Mouse (Mus musculus) intestine, embryonic 15.5 days (tissue): ENCODE measurements at regions not wholly inside any gene's neighbourhood (a gene's known extent, or its start where the extent isn't known, plus 50 kb on each side); places are given as distances from the start of the nearest gene placed in this dataset.

Experiments used
- ATAC-seq: fragments of 200-750 bp; cut with Nextera tagmentation; 2 replicates; pipeline ENCODE4 v1.8.0; 2017; ENCODE audit warnings: moderate TSS enrichment, moderate library complexity
- H3K27ac ChIP-seq: fragments of 300-500 bp; sonication (generic); 2 replicates; pipeline ENCODE4 v1.5.1; 2015; ENCODE audit warnings: mild to moderate bottlenecking, inconsistent platforms
- H3K27me3 ChIP-seq: fragments of 300-500 bp; sonication (generic); replicated peaks from 2 replicates; pipeline ENCODE4 v1.6.1; 2015; ENCODE audit warnings: inconsistent platforms
- H3K36me3 ChIP-seq: fragments of 300-500 bp; sonication (generic); 2 replicates; pipeline ENCODE4 v1.6.1; 2015; ENCODE audit warnings: inconsistent platforms
- H3K4me1 ChIP-seq: fragments of 300-500 bp; sonication (generic); replicated peaks from 2 replicates; pipeline ENCODE4 v1.6.1; 2015; ENCODE audit warnings: inconsistent platforms
- H3K4me2 ChIP-seq: fragments of 300-500 bp; sonication (generic); replicated peaks from 2 replicates; pipeline ENCODE4 v1.6.1; 2015; ENCODE audit warnings: mild to moderate bottlenecking, inconsistent platforms
- H3K4me3 ChIP-seq: fragments of 300-500 bp; sonication (generic); replicated peaks from 2 replicates; pipeline ENCODE4 v1.5.1; 2015; ENCODE audit warnings: inconsistent platforms
- H3K9ac ChIP-seq: fragments of 300-500 bp; sonication (generic); 2 replicates; pipeline ENCODE4 v1.6.1; 2015; ENCODE audit warnings: inconsistent platforms
- H3K9me3 ChIP-seq: fragments of 300-500 bp; sonication (generic); 2 replicates; pipeline ENCODE4 v1.6.1; 2016; ENCODE audit warnings: inconsistent platforms
- WGBS: fragments of 180-500 bp; shearing (Covaris S2); methylation state at CpG from one replicate; pipeline ENCODE4 v1.1.7; 2015; 5-methylcytosine and 5-hydroxymethylcytosine counted together

- WGBS, result 72% methylated on average over 1 of the region's 1 CpGs
- no peak for ATAC-seq
- Histone ChIP-seq H3K4me2 (no peak overlapping the region), H3K4me3 (no peak overlapping the region), H3K27me3 (no peaks in the 10 kb centered on the region), H3K9me3 (no peaks in the 10 kb centered on the region), H3K4me1 (peaks cover 11% of the 10 kb centered on the region; the same call in 1 of the 2 replicates), H3K36me3 (no peaks in the 10 kb centered on the region), H3K9ac (no peak overlapping the region), H3K27ac (no peak overlapping the region)
Observed at GRCm38 (mm10) chr1:90291256-90291655, 87.5 kb downstream of the Ackr3 start.

- 45% methylated on average over 5 of the region's 5 CpGs for WGBS
- no peak overlapping the region for H3K27ac ChIP-seq
- H3K36me3 ChIP-seq, result no peaks in the 10 kb centered on the region
- H3K4me2 ChIP-seq, result no peak overlapping the region
- no peak for ATAC-seq
- H3K4me1 ChIP-seq, result no peaks in the 10 kb centered on the region
- no peak overlapping the region for H3K9ac ChIP-seq
- H3K27me3 ChIP-seq, result no peaks in the 10 kb centered on the region
- no peaks in the 10 kb centered on the region for H3K9me3 ChIP-seq
- no peak overlapping the region for H3K4me3 ChIP-seq
Observed at GRCm38 (mm10) chr1:90297751-90298150, 94.0 kb downstream of the Ackr3 start.

DNA sequence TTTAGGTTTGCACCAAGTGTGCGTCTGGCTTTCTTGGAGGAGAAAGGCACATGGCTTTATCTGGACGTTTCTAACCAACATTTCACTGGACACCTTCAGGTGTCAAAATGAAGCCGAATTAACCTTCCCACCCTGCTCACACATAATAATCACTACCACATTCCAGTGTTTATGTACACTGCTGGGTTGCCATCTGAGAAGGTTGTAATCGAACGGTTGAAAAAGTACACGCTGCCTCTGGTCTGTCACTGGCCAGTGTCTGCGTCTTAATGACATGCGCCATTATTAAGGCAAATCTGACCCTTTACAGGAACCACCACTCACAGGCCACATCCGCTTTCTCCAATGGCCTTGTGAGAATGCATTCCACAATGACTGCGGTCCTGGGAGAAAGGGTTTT is 96.4 kb downstream of the Ackr3 start:
- Histone ChIP-seq H3K9ac (no peak overlapping the region), H3K4me2 (no peak overlapping the region), H3K27me3 (no peaks in the 10 kb centered on the region), H3K9me3 (no peaks in the 10 kb centered on the region), H3K36me3 (no peaks in the 10 kb centered on the region), H3K27ac (no peak overlapping the region), H3K4me3 (no peak overlapping the region), H3K4me1 (no peaks in the 10 kb centered on the region)
- ATAC-seq, result no peak
- whole genome bisulfite sequencing, result 67% methylated on average over 10 of the region's 10 CpGs

DNA sequence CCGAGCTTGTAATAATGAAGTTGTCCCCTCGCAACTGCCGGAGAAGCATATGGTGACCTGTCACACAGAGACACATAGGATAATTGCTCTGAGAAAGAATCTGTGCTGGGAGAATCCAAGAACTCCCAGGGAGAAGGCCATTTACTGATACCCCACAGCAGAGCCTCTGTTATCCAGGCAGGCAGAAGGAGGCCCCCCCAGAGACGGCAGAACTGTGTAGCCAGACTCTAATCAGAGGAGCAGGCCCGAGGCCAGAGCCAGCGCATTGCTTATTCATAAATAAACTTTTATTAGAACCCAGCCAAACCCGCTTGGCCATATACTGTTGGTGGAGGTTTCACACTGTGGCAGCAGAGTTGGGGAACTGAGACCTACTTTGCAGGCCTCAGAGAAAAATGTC is 100.6 kb downstream of the Ackr3 start:
- Histone ChIP-seq H3K27ac (no peak overlapping the region), H3K36me3 (no peaks in the 10 kb centered on the region), H3K4me2 (no peak overlapping the region), H3K4me3 (no peak overlapping the region), H3K9ac (no peak overlapping the region), H3K9me3 (no peaks in the 10 kb centered on the region), H3K4me1 (no peaks in the 10 kb centered on the region), H3K27me3 (no peaks in the 10 kb centered on the region)
- ATAC-seq, result no peak
- 56% methylated on average over 7 of the region's 7 CpGs for WGBS

DNA sequence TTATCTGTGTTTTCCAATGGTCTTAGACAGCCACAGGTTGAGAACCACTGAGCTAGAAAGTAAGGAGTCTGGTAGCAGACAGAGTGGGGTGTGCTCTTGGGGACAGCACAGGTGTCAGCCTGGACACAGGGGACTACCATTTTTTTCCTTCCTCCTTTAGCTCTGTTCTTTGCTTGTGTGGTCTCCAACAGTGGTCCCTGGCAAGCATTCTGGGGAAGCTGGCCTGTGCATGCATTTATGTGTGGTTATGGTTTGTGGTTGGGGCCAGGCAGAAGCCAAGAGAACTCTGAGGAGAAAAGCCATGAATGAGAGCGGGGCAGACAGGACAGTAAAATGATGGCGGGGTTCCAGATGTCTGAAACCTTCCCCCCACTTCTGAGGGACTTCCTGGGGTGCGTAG is 107.2 kb downstream of the Ackr3 start:
- H3K4me2 ChIP-seq, result no peak overlapping the region
- no peak for ATAC-seq
- no peak overlapping the region for H3K27ac ChIP-seq
- no peaks in the 10 kb centered on the region for H3K27me3 ChIP-seq
- no peaks in the 10 kb centered on the region for H3K9me3 ChIP-seq
- H3K4me3 ChIP-seq, result no peak overlapping the region
- WGBS, result 70% methylated on average over 3 of the region's 3 CpGs
- no peaks in the 10 kb centered on the region for H3K4me1 ChIP-seq
- H3K36me3 ChIP-seq, result no peaks in the 10 kb centered on the region
- H3K9ac ChIP-seq, result no peak overlapping the region

DNA sequence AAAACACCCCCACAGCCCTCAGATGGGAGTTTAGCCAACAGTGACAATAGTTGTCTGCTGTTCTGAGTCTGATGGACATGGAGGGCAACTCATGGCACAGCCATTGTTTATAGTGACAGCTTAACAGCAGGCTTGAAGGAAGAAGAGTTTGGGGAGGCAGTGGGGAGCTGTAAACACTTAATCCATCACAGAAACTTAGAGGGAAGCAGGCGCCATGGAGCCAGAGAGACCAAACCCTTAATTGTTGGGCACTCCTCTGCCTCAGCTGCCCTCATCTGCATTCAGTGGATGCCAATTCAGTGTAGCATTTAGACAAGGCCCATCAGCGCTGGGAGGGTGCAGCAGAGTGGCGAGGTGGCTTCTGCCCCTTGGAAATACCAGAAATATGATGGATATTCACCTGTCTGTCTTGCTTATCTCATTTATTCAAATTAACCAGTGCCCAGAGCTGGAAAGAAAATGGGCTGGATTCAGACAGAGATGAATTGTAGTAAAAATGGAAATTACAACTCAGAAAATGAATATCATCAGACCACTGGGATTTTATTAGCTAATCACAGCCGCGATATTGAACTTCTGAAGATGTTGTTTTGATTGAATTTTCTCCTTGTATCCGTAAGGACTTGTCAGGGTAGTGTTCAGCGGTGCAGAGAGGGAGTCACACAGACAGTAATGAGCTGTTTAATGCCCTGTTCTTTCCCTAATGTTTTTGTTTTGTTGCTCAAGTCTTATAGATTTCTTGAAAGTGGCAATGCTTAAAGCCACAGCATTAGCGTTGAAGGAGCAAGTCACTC is 108.1 kb downstream of the Ackr3 start:
- H3K27me3 ChIP-seq, result no peaks in the 10 kb centered on the region
- WGBS, result 72% methylated on average over 8 of the region's 8 CpGs
- H3K27ac ChIP-seq, result no peak overlapping the region

GRCm38 (mm10) chr1:90313750-90314359 is 110.1 kb downstream of the Ackr3 start:
- Histone ChIP-seq H3K36me3 (no peaks in the 10 kb centered on the region), H3K27me3 (no peaks in the 10 kb centered on the region), H3K9ac (no peak overlapping the region), H3K27ac (no peak overlapping the region), H3K9me3 (no peaks in the 10 kb centered on the region), H3K4me3 (no peak overlapping the region), H3K4me2 (no peak overlapping the region), H3K4me1 (no peaks in the 10 kb centered on the region)
- no peak for ATAC-seq
- WGBS, result 87% methylated on average over 12 of the region's 12 CpGs

More for the DNA sequence above, 108.1 kb downstream of the Ackr3 start:
- H3K4me2 ChIP-seq, result no peak overlapping the region
- H3K4me1 ChIP-seq, result no peaks in the 10 kb centered on the region
- no peak overlapping the region for H3K9ac ChIP-seq
- H3K4me3 ChIP-seq, result no peak overlapping the region
- no peak for ATAC-seq
- no peaks in the 10 kb centered on the region for H3K9me3 ChIP-seq
- no peaks in the 10 kb centered on the region for H3K36me3 ChIP-seq

DNA sequence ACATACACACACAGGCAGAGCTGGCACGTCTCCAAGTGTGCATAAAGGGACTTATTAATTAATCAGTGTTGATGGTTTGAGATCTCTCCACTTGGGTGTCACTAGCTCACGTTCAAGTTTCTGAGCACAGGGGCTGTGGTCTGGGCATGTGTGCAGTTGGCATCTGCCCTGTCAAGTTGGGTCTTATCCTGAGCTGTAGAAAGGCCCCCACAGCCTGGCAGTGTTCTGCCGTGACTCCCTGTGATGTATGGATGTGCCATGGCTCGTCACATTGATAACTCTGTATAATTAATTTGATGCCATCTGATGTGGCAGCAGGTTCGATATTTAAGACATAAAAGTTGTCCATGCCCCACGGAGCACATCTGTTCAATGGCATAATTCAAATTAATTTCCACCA is 114.1 kb downstream of the Ackr3 start:
- 77% methylated on average over 6 of the region's 6 CpGs for WGBS
- Histone ChIP-seq H3K9ac (no peak overlapping the region), H3K9me3 (no peaks in the 10 kb centered on the region), H3K4me1 (no peaks in the 10 kb centered on the region), H3K4me2 (no peak overlapping the region), H3K36me3 (no peaks in the 10 kb centered on the region), H3K4me3 (no peak overlapping the region), H3K27ac (no peak overlapping the region), H3K27me3 (no peaks in the 10 kb centered on the region)
- ATAC-seq, result no peak

GRCm38 (mm10) chr1:90318502-90318901 is 114.7 kb downstream of the Ackr3 start:
- Histone ChIP-seq H3K4me1 (no peaks in the 10 kb centered on the region), H3K27me3 (no peaks in the 10 kb centered on the region), H3K36me3 (no peaks in the 10 kb centered on the region), H3K4me2 (no peak overlapping the region), H3K27ac (no peak overlapping the region), H3K9me3 (no peaks in the 10 kb centered on the region), H3K9ac (no peak overlapping the region), H3K4me3 (no peak overlapping the region)
- no peak for ATAC-seq
- 82% methylated on average over 9 of the region's 9 CpGs for whole genome bisulfite sequencing

- Histone ChIP-seq H3K4me1 (no peaks in the 10 kb centered on the region), H3K4me2 (no peak overlapping the region), H3K36me3 (no peaks in the 10 kb centered on the region), H3K9me3 (no peaks in the 10 kb centered on the region), H3K4me3 (no peak overlapping the region), H3K9ac (no peak overlapping the region), H3K27me3 (no peaks in the 10 kb centered on the region), H3K27ac (no peak overlapping the region)
- WGBS, result 55% methylated on average over 9 of the region's 9 CpGs
- no peak for ATAC-seq
Observed at GRCm38 (mm10) chr1:90320518-90320917, 116.7 kb downstream of the Ackr3 start.

GRCm38 (mm10) chr1:90321501-90321900 is 117.7 kb downstream of the Ackr3 start:
- Histone ChIP-seq H3K36me3 (no peaks in the 10 kb centered on the region), H3K9ac (no peak overlapping the region), H3K9me3 (no peaks in the 10 kb centered on the region), H3K4me3 (no peak overlapping the region), H3K27ac (no peak overlapping the region), H3K4me1 (no peaks in the 10 kb centered on the region), H3K4me2 (no peak overlapping the region), H3K27me3 (no peaks in the 10 kb centered on the region)
- ATAC-seq, result no peak
- WGBS, result 66% methylated on average over 8 of the region's 8 CpGs

GRCm38 (mm10) chr1:90327237-90327636 is 123.5 kb downstream of the Ackr3 start:
- no peak for ATAC-seq
- H3K36me3 ChIP-seq, result no peaks in the 10 kb centered on the region
- H3K4me3 ChIP-seq, result no peak overlapping the region
- WGBS, result 75% methylated on average over 6 of the region's 6 CpGs
- H3K9ac ChIP-seq, result no peak overlapping the region
- no peaks in the 10 kb centered on the region for H3K9me3 ChIP-seq
- no peaks in the 10 kb centered on the region for H3K4me1 ChIP-seq
- no peak overlapping the region for H3K27ac ChIP-seq
- no peaks in the 10 kb centered on the region for H3K27me3 ChIP-seq
- H3K4me2 ChIP-seq, result no peak overlapping the region

DNA sequence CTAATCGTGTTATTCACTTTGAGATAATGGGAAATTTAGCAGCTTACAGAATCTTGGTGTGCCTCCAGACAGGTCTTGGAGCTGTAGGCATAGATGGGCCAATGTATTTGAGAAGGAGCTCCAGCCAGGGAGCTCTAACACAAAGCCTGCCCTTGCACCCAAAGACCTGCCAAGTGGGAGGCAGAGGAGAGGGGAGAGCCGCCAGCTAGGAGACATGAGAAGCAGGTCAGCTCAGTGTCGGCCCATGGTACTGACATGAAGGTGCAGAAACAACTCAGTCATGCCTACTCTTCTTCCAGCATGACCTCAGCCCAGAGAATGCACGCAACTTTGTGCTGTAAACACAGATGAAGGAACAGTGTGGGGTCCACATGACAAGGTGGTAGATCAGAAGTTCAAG is 128.8 kb downstream of the Ackr3 start:
- Histone ChIP-seq H3K4me2 (no peak overlapping the region), H3K4me1 (no peaks in the 10 kb centered on the region), H3K4me3 (no peak overlapping the region), H3K9me3 (no peaks in the 10 kb centered on the region), H3K36me3 (no peaks in the 10 kb centered on the region), H3K9ac (no peak overlapping the region), H3K27ac (no peak overlapping the region), H3K27me3 (no peaks in the 10 kb centered on the region)
- 84% methylated on average over 4 of the region's 4 CpGs for WGBS
- no peak for ATAC-seq
